Mouse (Mus musculus): ENCODE measurements around the gene Spen.
"Not testable (repeated sequence)": the region's sequence is repeated elsewhere in the genome, so short reads cannot be mapped to it uniquely, and the experiment has no call there.

Gene Spen

GRCm38 (mm10) chr4:141559898-141560263 lies 21.5 kb upstream of the Spen start:
- peak; percentile 47 to 79 for DNase-seq (ENCODE audit: low spot score in 2 of 2)

- peak in 1 of 2 experiments; percentile 50 for DNase-seq (ENCODE audit: low spot score in 2 of 2)
Observed at GRCm38 (mm10) chr4:141559131-141559897, 20.9 kb upstream of the Spen start.

GRCm38 (mm10) chr4:141558658-141559057 lies 20.3 kb upstream of the Spen start:
- no peak for DNase-seq (ENCODE audit: low spot score in 2 of 2)

DNA sequence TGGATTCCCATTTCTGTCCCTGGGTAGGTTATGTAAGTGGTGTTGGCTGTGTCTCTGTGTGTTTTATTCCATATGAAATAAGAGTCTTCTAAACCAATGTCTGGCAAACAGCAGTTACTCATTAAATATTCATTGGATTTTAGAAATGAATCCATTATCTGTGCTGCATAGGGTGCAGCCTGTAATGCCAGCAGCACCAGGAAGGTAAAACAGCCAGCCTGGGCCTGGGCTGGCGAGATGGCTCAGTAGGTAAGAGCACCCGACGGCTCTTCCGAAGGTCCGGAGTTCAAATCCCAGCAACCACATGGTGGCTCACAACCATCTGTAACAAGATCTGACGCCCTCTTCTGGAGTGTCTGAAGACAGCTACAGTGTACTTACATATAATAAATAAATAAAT lies 17.8 kb upstream of the Spen start:
- not testable (repeated sequence) for DNase-seq (ENCODE audit: low spot score in 2 of 2)

DNA sequence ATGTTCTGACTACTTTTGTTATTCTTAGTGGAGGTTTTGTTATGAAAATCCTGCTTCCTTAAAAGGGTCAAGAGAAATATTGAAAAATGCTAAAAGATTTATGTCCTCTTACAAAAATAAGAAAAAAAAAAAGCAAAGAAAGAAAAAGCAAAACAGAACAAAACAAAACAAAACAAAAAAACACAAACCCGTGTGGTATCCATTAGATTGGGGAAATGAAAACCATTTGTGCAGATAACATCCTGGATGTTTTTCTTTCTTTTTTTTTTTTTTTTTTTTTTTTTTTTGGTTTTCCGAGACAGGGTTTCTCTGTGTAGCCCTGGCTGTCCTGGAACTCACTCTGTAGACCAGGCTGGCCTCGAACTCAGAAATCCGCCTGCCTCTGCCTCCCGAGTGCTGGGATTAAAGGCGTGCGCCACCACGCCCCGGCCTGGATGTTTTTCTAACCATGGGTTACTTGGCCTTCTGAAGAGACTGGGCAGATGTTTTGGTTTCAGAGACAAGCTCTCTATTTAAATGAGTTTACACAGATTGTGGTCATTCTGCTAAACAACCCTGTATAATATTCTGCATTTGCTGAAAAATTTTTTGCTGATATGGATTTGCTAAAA lies 16.0 kb upstream of the Spen start:
- DNase-seq (ENCODE audit: low spot score in 2 of 2) = not testable (repeated sequence)

DNA sequence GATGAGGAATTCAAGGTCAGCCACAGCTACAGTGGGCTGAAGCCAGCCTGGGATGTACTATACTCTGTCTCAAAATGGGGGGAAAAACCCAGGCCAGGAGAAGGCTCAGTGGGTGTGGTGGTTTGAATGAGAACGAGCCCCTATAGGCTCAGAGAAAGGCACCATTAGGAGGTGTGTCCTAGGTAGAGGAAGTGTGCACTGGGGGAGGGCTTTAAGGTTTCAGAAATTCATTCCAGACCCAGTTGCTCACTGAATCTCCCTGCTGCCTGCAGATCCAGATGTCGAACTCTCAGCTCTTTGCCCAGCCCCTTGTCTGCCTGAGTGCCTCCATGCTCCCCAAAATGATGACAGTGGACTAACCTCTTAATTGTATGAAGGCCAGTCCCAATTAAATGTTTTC lies 14.1 kb upstream of the Spen start:
- DNase-seq (ENCODE audit: low spot score in 2 of 2) = no peak

DNA sequence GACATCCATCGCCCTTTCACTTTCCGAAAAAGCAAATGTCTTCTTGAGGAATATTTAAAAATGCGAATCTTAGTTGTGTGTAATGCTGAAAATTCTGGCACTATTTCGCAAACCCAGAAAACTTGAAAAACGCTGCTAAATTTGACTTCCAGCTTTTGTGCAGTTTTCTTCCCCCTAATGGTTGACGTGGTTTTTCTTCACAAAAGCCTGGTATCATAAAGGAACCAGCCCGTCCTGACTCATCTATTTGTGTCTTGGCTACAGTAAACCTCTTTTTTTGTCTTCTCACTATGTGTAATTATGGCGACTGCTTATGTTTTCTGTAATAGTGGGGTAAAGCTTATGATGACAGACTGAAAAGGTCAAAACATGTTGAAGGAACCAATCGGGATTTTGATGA lies 8.9 kb upstream of the Spen start:
- no peak for DNase-seq (ENCODE audit: low spot score in 2 of 2)

- DNase-seq (ENCODE audit: low spot score in 2 of 2) = peak; percentile 67 to 83
Observed at GRCm38 (mm10) chr4:141546334-141547200, 8.2 kb upstream of the Spen start.

DNA sequence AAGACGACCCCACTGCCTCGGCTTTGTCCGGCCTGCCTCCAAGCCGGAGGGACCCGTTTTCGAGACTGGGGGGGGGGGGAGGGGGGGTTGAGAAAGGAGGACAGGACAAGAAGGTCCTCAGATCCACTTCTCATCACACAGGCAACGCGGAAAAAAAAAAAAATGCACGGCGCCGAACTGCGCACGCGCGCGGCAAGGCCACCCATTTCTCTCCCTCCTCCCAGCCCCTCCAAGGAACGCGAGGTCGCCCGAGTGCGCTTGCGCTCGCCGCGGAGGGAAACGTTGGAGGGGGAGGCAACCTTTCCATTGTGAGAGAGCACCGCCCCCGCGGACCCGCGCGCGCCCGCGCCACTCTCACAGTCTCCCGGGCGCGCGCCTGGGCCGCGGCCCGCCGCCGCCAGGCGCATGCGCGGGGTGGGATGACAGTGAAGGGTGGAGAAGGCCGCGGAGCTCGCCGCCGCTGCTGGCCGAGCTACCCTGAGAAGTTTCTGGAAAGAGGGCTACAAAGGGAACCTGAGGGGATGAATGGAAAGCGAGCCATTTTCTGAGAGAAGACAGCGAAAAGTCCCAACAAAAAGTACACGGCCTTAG lies 7.4 kb upstream of the Spen start:
- peak; percentile 99 for DNase-seq (ENCODE audit: low spot score in 2 of 2)

- peak; percentile 39 to 64 for DNase-seq (ENCODE audit: low spot score in 2 of 2)
Observed at GRCm38 (mm10) chr4:141545071-141545742, 6.8 kb upstream of the Spen start.

DNA sequence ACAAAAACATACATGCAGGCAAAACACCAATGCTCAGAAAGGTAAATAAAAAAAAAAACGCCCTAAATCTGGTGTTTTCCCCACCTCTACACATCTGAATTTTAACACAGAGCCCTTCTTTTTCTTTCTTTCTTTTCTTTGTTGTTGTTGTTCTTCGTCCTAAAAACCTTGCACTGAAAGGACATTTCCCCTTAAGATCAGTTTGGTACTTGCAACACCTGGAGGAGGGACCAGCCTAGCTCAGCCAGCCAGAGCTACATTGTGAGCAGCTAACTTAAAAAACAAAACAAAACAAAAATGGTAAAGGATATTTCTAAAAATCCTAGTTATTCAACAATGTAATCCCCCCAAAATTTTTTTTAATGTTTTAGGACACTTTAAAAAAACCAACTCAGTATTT lies 6.1 kb upstream of the Spen start:
- no peak for DNase-seq (ENCODE audit: low spot score in 2 of 2)

GRCm38 (mm10) chr4:141543593-141543992 lies 5.2 kb upstream of the Spen start:
- no peak for DNase-seq (ENCODE audit: low spot score in 2 of 2)

DNA sequence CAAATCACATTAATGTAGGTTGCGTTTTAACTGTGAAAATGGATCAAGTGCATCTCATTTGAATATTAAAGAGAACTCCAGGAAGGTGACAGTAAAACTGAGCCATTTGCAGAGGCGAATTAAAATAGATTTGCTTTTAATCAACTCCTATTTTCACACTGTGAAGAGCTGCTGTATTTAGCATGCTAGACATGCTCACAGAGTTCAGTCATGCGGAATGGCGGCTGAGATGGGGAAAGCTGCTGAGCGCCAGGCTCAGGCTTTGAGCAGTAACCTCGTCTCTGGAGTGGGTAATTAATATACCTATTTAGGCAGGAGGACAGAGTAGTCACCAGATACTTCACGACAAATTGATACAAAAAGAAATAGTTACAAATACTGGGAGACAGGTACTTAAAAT lies 3.5 kb upstream of the Spen start:
- DNase-seq (ENCODE audit: low spot score in 2 of 2) = peak in 1 of 2 experiments; percentile 60

GRCm38 (mm10) chr4:141540844-141541243 lies 2.4 kb upstream of the Spen start:
- DNase-seq (ENCODE audit: low spot score in 2 of 2) = no peak

DNA sequence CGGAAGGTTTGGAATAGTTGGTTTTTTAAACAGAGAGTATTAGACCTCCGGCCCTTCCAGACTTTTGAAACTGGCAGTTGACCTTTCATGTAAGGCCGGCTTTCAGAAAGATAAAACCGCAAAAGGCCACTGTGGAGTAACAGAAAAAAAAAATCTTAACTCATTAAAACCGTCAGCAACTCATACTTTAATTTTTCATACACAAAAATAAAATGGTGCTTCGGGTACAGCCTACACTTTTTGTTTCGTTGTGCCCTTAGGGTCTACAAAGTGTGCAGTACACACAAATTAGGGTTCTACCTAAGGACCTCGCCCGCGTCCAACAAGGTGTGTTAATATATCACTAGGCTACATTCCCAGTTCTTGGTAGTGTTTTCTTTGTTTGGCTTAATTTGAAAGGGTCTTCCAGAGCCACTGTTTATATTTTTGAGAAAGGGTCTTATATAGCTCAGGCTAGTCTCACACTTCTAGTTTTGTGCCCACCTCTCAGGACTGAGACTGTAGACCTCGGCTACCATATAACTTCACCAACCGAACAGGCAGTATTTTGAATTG lies 893 bp upstream of the Spen start:
- DNase-seq (ENCODE audit: low spot score in 2 of 2) = no peak

GRCm38 (mm10) chr4:141537706-141538407 lies 540 bp downstream of the Spen start:
- DNase-seq (ENCODE audit: low spot score in 2 of 2) = peak; percentile 20 to 47

- DNase-seq (ENCODE audit: low spot score in 2 of 2) = no peak
Observed at GRCm38 (mm10) chr4:141537226-141537610, 1.2 kb downstream of the Spen start.

DNA sequence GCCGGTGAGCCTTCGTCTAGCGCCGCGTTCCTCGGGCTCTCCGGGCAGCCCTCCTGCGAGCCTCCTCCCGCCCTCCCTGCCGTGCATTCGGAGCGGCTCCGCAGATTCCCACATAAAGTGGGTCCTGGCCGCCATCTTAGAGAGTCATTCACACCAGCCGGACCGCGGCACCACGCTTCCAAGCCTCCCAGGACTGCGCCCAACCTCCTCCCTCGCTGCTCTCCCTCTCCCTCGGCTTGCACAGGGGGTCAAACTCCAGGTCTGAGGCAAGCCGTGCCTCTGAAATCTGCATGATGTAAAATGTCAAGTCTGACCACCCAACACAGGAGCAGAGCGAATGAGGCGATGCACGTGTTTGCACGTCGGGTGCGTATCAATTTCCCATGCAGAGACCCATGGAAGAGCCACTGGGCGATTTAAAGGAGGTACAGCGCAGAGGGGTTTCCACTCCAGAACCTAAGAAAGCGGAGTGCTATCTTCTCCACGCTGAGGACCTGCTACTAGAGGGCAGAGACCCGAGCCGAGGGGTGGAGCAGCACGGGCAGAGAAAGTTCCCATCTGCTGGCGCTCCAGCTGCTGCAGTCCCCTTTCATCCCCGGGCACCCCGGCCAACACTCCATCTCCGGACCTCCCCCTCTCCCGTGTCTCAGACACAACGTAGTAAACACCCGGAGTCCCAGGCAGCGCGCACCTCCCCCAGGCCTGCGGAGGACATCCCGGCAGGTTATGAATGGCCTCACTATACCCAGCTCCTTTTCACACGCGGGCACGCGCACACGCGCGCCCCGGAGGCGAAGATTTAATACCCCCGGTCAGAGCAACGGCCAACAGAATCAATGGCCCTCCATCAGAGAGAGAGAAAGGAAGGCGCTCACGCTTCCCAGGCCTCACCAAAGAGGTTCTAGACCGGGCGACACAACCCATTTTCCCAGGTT lies 1.8 kb downstream of the Spen start:
- DNase-seq (ENCODE audit: low spot score in 2 of 2) = peak; percentile 56 to 74

- DNase-seq (ENCODE audit: low spot score in 2 of 2) = peak; percentile 26 to 52
Observed at GRCm38 (mm10) chr4:141534947-141535680, 3.3 kb downstream of the Spen start.
